Mouse (Mus musculus): ENCODE measurements at regions not wholly inside any gene's neighbourhood (a gene's known extent, or its start where the extent isn't known, plus 50 kb on each side); places are given as distances from the start of the nearest gene placed in this dataset.
A peak's percentile ranks its signal among the peaks of the same experiment; 100 is the strongest.

DNA sequence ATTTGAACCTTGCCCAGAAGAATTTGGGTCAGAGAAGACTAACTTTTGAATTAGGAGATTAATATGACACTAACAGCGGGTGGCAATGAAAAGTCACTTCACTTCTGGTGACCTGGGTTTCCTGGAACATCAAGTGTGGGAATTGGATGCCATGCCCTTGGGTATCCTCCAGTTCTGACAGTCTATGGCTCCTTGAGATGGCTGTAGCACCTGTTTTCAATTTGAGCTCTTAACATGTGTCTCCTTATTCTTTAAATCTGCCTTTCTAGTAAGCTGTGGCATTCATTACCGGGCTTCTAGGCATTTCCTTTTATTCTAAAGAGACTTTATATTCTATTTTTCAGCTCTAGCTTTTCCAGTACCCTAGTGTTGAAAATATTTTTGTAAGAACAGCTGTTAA lies 164.9 kb upstream of the Gypa start:
- ATAC-seq (ENCODE audit: insufficient number of reproducible peaks, insufficient read depth, low FRiP score, low read depth): no peak
- 81% methylated on average over 2 of the region's 2 CpGs for WGBS
- H3K27me3 ChIP-seq (ENCODE audit: control insufficient read depth, insufficient read depth, low read length): no peaks in the 10 kb centered on the region

DNA sequence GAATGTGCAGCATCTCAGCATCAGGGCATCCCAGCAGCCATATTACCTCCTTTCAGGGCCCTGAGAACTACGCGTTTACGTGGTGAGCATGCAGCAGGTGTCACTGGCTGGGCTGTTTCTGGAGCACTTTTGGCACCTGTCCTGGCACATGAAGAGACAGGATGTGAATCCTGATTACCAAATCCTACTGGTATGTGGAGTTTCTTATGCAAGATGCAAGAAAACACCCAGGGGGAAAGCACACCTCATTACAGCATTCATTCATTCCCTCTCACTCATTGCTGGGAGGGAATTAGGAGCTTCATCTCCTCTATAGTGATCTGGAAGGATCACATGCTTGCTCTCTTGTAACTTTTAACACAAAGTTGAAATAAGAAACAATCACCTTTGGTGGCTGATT lies 167.7 kb upstream of the Gypa start:
- no peaks in the 10 kb centered on the region for H3K27me3 ChIP-seq (ENCODE audit: control insufficient read depth, insufficient read depth, low read length)
- 91% methylated on average over 3 of the region's 3 CpGs for WGBS
- no peaks in the 10 kb centered on the region for H3K9me3 ChIP-seq (ENCODE audit: control insufficient read depth, low read depth, low read length)
- H3K36me3 ChIP-seq (ENCODE audit: control insufficient read depth, insufficient read depth, low read length): no peaks in the 10 kb centered on the region
- ATAC-seq (ENCODE audit: insufficient number of reproducible peaks, insufficient read depth, low FRiP score, low read depth): no peak
- H3K9ac ChIP-seq (replicated peaks; ENCODE audit: low read depth, low read length): no peak overlapping the region
- H3K4me2 ChIP-seq (replicated peaks; ENCODE audit: low read depth, low read length): no peak overlapping the region
- no peak overlapping the region for H3K27ac ChIP-seq (ENCODE audit: low read length)
- H3K4me3 ChIP-seq (ENCODE audit: low read depth, low read length): no peak overlapping the region
- no peaks in the 10 kb centered on the region for H3K4me1 ChIP-seq (ENCODE audit: control insufficient read depth, insufficient read depth, low read length)

More for the DNA sequence above, 164.9 kb upstream of the Gypa start:
- no peaks in the 10 kb centered on the region for H3K4me1 ChIP-seq (ENCODE audit: control insufficient read depth, insufficient read depth, low read length)
- no peaks in the 10 kb centered on the region for H3K36me3 ChIP-seq (ENCODE audit: control insufficient read depth, insufficient read depth, low read length)
- H3K27ac ChIP-seq (ENCODE audit: low read length): no peak overlapping the region
- no peaks in the 10 kb centered on the region for H3K9me3 ChIP-seq (ENCODE audit: control insufficient read depth, low read depth, low read length)
- no peak overlapping the region for H3K4me2 ChIP-seq (replicated peaks; ENCODE audit: low read depth, low read length)
- no peak overlapping the region for H3K9ac ChIP-seq (replicated peaks; ENCODE audit: low read depth, low read length)
- no peak overlapping the region for H3K4me3 ChIP-seq (ENCODE audit: low read depth, low read length)

DNA sequence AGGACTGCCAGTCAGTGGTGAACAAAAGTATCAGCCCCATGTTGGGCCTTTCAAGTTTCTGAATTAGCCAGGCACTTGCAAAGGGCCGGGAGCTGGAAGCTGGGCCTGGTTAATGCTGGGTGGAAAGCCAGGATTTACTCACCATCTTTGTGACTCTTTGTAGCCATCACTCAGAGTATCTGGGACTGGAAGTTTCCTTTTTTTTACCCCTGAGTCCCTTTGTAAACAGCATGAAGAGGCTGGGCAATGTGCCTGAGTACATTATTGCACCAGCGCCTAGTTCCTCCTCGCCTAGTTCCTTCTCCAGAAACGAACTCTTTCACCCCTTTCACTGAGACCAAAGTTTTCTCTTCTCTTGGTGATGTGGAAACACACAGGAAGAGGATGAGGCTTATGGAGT lies 168.4 kb upstream of the Gypa start:
- Histone ChIP-seq H3K9ac (replicated peaks; ENCODE audit: low read depth, low read length) (no peak overlapping the region), H3K4me2 (replicated peaks; ENCODE audit: low read depth, low read length) (no peak overlapping the region), H3K4me3 (ENCODE audit: low read depth, low read length) (no peak overlapping the region), H3K9me3 (ENCODE audit: control insufficient read depth, low read depth, low read length) (no peaks in the 10 kb centered on the region), H3K27ac (ENCODE audit: low read length) (no peak overlapping the region), H3K27me3 (ENCODE audit: control insufficient read depth, insufficient read depth, low read length) (no peaks in the 10 kb centered on the region), H3K36me3 (ENCODE audit: control insufficient read depth, insufficient read depth, low read length) (no peaks in the 10 kb centered on the region), H3K4me1 (ENCODE audit: control insufficient read depth, insufficient read depth, low read length) (no peaks in the 10 kb centered on the region)
- ATAC-seq (ENCODE audit: insufficient number of reproducible peaks, insufficient read depth, low FRiP score, low read depth): no peak
- 69% methylated on average over 4 of the region's 4 CpGs for WGBS

DNA sequence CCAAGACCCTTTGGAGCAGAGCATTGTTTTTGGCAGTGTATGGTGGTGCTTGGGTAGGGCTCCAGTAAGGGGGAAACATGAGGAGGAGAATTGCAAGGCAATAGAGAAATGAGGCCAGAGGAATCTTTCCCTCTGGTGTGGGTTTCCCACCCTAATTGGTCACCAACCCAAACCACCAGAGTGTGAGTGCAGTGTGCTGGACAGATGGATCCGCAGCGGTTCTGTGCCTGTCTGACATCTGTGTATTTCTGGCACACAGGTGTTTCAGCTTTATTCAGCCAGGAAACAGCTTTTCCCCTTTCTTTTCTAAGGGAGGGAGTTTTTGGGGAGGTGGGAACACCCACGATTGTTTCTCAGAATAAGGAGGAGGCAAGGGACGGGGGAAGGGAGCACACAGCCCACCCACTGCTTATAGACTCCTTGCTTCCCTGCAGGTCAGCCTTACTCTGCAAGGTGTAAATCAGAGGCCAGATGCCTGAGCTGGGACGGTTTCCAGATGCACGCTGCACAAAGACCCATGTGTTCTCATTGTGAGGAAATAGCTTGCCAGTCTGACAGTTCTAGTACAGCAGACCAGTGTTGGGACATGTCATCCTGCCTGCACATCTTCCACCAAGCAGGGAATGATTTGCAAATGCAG lies 175.2 kb upstream of the Gypa start:
- no peaks in the 10 kb centered on the region for H3K36me3 ChIP-seq (ENCODE audit: control insufficient read depth, insufficient read depth, low read length)
- no peak overlapping the region for H3K4me2 ChIP-seq (replicated peaks; ENCODE audit: low read depth, low read length)
- no peak overlapping the region for H3K27ac ChIP-seq (ENCODE audit: low read length)
- WGBS: 28% methylated on average over 6 of the region's 6 CpGs
- H3K4me3 ChIP-seq (ENCODE audit: low read depth, low read length): no peak overlapping the region
- H3K27me3 ChIP-seq (ENCODE audit: control insufficient read depth, insufficient read depth, low read length): no peaks in the 10 kb centered on the region
- no peaks in the 10 kb centered on the region for H3K9me3 ChIP-seq (ENCODE audit: control insufficient read depth, low read depth, low read length)
- ATAC-seq (ENCODE audit: insufficient number of reproducible peaks, insufficient read depth, low FRiP score, low read depth): no peak
- no peak overlapping the region for H3K9ac ChIP-seq (replicated peaks; ENCODE audit: low read depth, low read length)
- H3K4me1 ChIP-seq (ENCODE audit: control insufficient read depth, insufficient read depth, low read length): peaks cover 17% of the 10 kb centered on the region

DNA sequence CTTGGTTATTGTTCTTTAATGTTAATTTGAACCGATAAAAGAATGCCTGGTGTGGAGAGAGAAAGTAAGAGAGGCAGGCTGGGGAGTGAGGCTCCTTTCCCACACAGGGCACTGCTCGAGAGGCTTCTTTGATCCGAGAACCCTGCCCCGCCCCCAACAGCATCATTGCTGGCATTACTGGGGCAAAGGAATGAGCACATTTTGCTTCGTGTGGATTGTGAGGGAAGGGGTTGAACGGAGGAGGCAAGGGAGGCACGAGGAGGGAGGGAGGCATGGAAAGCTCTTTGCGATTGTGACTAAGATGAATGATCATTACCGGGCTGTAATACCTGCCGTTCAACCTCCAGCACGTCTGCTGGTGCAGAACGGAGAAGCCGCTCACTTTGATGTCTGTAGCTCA lies 178.2 kb upstream of the Gypa start:
- H3K4me2 ChIP-seq (replicated peaks; ENCODE audit: low read depth, low read length): peak overlapping the region; percentile 38
- peak overlapping the region; percentile 12; the same call in 1 of the 2 replicates for H3K4me3 ChIP-seq (ENCODE audit: low read depth, low read length)
- H3K9ac ChIP-seq (replicated peaks; ENCODE audit: low read depth, low read length): no peak overlapping the region
- ATAC-seq (ENCODE audit: insufficient number of reproducible peaks, insufficient read depth, low FRiP score, low read depth): peak; percentile 74; the same call in 1 of the 2 replicates
- peak overlapping the region; percentile 22; the same call in 1 of the 2 replicates for H3K27ac ChIP-seq (ENCODE audit: low read length)
- H3K4me1 ChIP-seq (ENCODE audit: control insufficient read depth, insufficient read depth, low read length): peaks cover 17% of the 10 kb centered on the region
- H3K9me3 ChIP-seq (ENCODE audit: control insufficient read depth, low read depth, low read length): no peaks in the 10 kb centered on the region
- no peaks in the 10 kb centered on the region for H3K27me3 ChIP-seq (ENCODE audit: control insufficient read depth, insufficient read depth, low read length)
- 1% methylated on average over 13 of the region's 13 CpGs for WGBS
- H3K36me3 ChIP-seq (ENCODE audit: control insufficient read depth, insufficient read depth, low read length): no peaks in the 10 kb centered on the region

DNA sequence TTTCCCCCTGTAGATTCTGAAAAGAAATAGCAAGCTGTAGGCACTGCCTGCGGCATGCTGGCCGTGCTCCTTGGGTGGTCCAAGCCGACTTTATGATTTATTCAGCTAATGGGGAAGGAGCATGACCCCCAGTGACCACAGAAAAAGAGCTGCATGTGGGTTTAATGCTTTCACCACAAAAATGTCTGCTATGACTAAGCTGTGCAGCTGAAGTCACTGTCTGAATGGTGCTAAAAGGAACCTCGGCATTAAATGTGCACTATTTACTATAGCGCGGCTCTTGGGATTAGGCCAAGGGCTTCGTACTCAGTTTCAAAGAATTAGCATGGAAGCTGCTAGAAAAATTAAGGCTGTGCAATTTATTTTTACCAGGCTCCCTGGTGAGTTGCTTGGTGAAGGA lies 178.8 kb upstream of the Gypa start:
- H3K27me3 ChIP-seq (ENCODE audit: control insufficient read depth, insufficient read depth, low read length): no peaks in the 10 kb centered on the region
- ATAC-seq (ENCODE audit: insufficient number of reproducible peaks, insufficient read depth, low FRiP score, low read depth): peak; percentile 68; the same call in 1 of the 2 replicates
- H3K4me3 ChIP-seq (ENCODE audit: low read depth, low read length): no peak overlapping the region
- H3K36me3 ChIP-seq (ENCODE audit: control insufficient read depth, insufficient read depth, low read length): no peaks in the 10 kb centered on the region
- no peak overlapping the region for H3K9ac ChIP-seq (replicated peaks; ENCODE audit: low read depth, low read length)
- peak overlapping the region; percentile 29; the same call in 1 of the 2 replicates for H3K27ac ChIP-seq (ENCODE audit: low read length)
- H3K4me2 ChIP-seq (replicated peaks; ENCODE audit: low read depth, low read length): peak overlapping the region; percentile 38
- H3K9me3 ChIP-seq (ENCODE audit: control insufficient read depth, low read depth, low read length): no peaks in the 10 kb centered on the region
- WGBS: 4% methylated on average over 7 of the region's 7 CpGs
- peaks cover 17% of the 10 kb centered on the region for H3K4me1 ChIP-seq (ENCODE audit: control insufficient read depth, insufficient read depth, low read length)

DNA sequence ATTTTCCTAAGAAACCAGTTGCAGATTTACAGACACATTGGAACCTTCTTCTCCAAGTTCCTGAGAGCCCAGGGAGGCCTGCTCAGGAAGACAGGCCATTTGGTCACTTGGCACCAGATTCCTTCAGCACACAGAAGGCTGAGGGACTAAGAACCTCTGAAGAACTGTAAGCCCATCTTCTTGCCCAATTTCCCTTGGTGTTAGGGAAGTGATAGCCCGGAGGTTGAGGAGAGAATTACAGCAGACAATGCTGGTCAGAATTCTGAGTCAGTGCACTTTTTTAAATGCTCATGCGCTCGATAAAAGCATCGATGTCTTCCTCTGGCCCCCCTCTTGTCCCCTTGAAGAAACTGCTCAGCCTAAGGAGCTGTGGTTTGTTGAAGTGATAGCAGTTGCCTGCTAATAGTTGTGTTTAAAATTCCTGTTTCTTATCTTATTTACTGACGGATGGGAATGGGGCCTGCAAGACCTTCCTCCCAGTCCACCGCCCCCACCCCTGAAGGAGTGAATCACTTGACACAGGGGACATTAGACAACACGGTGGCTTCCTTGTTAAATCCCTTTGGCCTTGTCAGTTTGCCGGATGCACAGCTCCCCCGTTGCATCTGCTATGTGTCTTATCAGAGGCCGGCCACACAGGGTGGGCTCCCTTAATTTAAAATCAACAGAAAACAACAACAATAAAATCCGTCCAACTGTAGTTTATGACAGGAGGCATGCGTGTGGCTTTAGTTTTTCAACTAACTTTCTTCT lies 179.5 kb upstream of the Gypa start:
- Histone ChIP-seq H3K27ac (ENCODE audit: low read length) (peak overlapping the region; percentile 52; the same call in 1 of the 2 replicates), H3K27me3 (ENCODE audit: control insufficient read depth, insufficient read depth, low read length) (no peaks in the 10 kb centered on the region), H3K9ac (replicated peaks; ENCODE audit: low read depth, low read length) (no peak overlapping the region), H3K4me3 (ENCODE audit: low read depth, low read length) (no peak overlapping the region), H3K4me1 (ENCODE audit: control insufficient read depth, insufficient read depth, low read length) (peaks cover 17% of the 10 kb centered on the region), H3K4me2 (replicated peaks; ENCODE audit: low read depth, low read length) (no peak overlapping the region), H3K9me3 (ENCODE audit: control insufficient read depth, low read depth, low read length) (no peaks in the 10 kb centered on the region), H3K36me3 (ENCODE audit: control insufficient read depth, insufficient read depth, low read length) (no peaks in the 10 kb centered on the region)
- no peak for ATAC-seq (ENCODE audit: insufficient number of reproducible peaks, insufficient read depth, low FRiP score, low read depth)
- WGBS: 22% methylated on average over 12 of the region's 12 CpGs

DNA sequence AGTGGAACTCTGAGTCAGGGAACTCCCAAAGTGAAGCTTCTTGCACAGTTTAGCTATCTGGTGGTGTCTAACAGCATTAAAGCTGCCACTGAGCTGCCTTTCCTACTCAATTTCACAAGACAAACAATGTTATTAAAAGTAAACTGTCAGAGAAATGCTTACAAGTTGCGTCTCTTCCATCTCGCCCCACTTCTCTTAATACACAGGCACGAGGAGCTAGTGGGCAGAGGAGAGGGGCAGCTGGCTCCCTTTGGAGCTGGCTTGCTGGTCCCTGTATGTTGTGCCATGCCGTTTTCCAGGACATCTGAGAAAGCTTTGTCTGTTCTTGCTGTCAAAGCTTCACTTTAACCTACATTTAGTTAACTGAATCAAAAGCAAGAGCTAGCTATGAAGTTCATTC lies 185.8 kb upstream of the Gypa start:
- 55% methylated on average over 4 of the region's 4 CpGs for WGBS
- no peak overlapping the region for H3K4me2 ChIP-seq (replicated peaks; ENCODE audit: low read depth, low read length)
- no peaks in the 10 kb centered on the region for H3K36me3 ChIP-seq (ENCODE audit: control insufficient read depth, insufficient read depth, low read length)
- H3K4me3 ChIP-seq (ENCODE audit: low read depth, low read length): no peak overlapping the region
- H3K9me3 ChIP-seq (ENCODE audit: control insufficient read depth, low read depth, low read length): no peaks in the 10 kb centered on the region
- no peaks in the 10 kb centered on the region for H3K27me3 ChIP-seq (ENCODE audit: control insufficient read depth, insufficient read depth, low read length)
- no peak for ATAC-seq (ENCODE audit: insufficient number of reproducible peaks, insufficient read depth, low FRiP score, low read depth)
- no peak overlapping the region for H3K9ac ChIP-seq (replicated peaks; ENCODE audit: low read depth, low read length)
- no peak overlapping the region for H3K27ac ChIP-seq (ENCODE audit: low read length)
- H3K4me1 ChIP-seq (ENCODE audit: control insufficient read depth, insufficient read depth, low read length): 0 out of 2 replicates have a peak, but pooled peaks cover 3% of the 10 kb centered on the region

Data from stomach, embryonic 14.5 days (tissue).